Mouse (Mus musculus) heart, postnatal 0 days (tissue): Measurements from ENCODE around the gene Pcsk6. TPM values are rescaled to one million over a fixed set of nuclear protein-coding genes. Genes with fewer than 3 reads are reported as not detected.

Experiments used
- ATAC-seq: fragments of 200-750 bp; cut with Nextera tagmentation; 2 replicates; pipeline ENCODE4 v1.8.0; 2017; ENCODE audit warnings: low read depth, moderate number of reproducible peaks, moderate library complexity; ENCODE audit not compliant: insufficient read depth
- DNase-seq: peaks from one replicate; pipeline ENCODE4 v3.0.0-alpha.2; 2016; ENCODE audit warnings: low spot score
- H3K27ac ChIP-seq: fragments of 300-500 bp; sonication (generic); 2 replicates; pipeline ENCODE4 v1.5.1; 2014; ENCODE audit warnings: low read depth, mild to moderate bottlenecking
- H3K27me3 ChIP-seq: fragments of 300-500 bp; sonication (generic); 2 replicates; pipeline ENCODE4 v1.6.1; 2014; ENCODE audit warnings: low read length, mixed read lengths; ENCODE audit not compliant: control insufficient read depth, insufficient read depth
- H3K36me3 ChIP-seq: fragments of 300-500 bp; sonication (generic); replicated peaks from 2 replicates; pipeline ENCODE4 v1.6.1; 2014; ENCODE audit warnings: low read length, mixed read lengths; ENCODE audit not compliant: control insufficient read depth, insufficient read depth
- H3K4me1 ChIP-seq: fragments of 300-500 bp; sonication (generic); 2 replicates; pipeline ENCODE4 v1.6.1; 2014; ENCODE audit warnings: antibody characterized with exemption; ENCODE audit not compliant: control insufficient read depth, insufficient read depth
- H3K4me2 ChIP-seq: fragments of 300-500 bp; sonication (generic); 2 replicates; pipeline ENCODE4 v1.6.1; 2014; ENCODE audit warnings: low read depth, mild to moderate bottlenecking, low read length, moderate library complexity
- H3K4me3 ChIP-seq: fragments of 300-500 bp; sonication (generic); 2 replicates; pipeline ENCODE4 v1.5.1; 2014; ENCODE audit warnings: low read depth, low read length
- H3K9ac ChIP-seq: fragments of 300-500 bp; sonication (generic); replicated peaks from 2 replicates; pipeline ENCODE4 v1.6.1; 2014; ENCODE audit warnings: low read depth, low read length, mixed read lengths
- H3K9me3 ChIP-seq: fragments of 300-500 bp; sonication (generic); replicated peaks from 2 replicates; pipeline ENCODE4 v1.6.1; 2016; ENCODE audit warnings: low read length; ENCODE audit not compliant: control insufficient read depth
- CTCF ChIP-seq: IDR thresholded peaks from 2 replicates; pipeline ENCODE4 v1.5.1; 2016; ENCODE audit warnings: antibody characterized with exemption, control low read depth, low read depth
- EP300 ChIP-seq: IDR thresholded peaks from 2 replicates; pipeline ENCODE4 v1.6.1; 2016; ENCODE audit warnings: antibody characterized with exemption, low read depth
- WGBS: fragments of 180-500 bp; shearing (Covaris S2); extraction: QIAGEN DNeasy Blood & Tissue Kit; methylation state at CpG from one replicate; pipeline ENCODE4 v1.1.7; 2014; 5-methylcytosine and 5-hydroxymethylcytosine counted together
- polyA plus RNA-seq: library from polyadenylated mRNA; unstranded; fragments of >200 nt; fragmentation: Nextera tagmentation; extraction: Ambion mirVana; gene quantifications from 2 replicates; pipeline ENCODE4 v1.2.1, GENCODE M21; 2015
- total RNA-seq: library from RNA; depleted of rRNA; stranded (reverse); fragments of >200 nt; gene quantifications from 2 replicates; pipeline ENCODE4 v1.2.3, GENCODE M21; 2014; ENCODE audit warnings: low replicate concordance

Pcsk6 gene
- total and polyA plus RNA-seq, 2 experiments from 2014 or later: 1.7 to 8.1 TPM

DNA sequence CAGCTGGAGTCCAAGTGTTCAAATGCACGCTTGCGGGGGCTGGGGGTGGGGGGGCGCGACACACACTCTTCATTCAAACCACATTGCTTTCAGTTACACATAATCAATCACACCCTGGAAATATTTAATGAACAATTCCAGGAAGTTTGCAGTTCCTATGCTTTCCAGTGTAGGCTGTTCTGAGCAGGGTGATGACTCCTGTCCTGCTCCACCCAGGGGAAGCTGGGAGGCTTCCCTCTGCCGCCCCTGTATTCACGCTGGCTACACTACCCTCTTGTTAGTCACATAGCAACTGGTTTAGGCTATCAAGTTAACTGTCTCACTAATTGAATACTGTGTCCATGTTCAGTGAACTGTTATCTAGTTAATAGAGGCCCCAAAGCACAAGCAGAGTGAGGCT lies 149.0 kb downstream of the Pcsk6 start:
- TF ChIP-seq CTCF: no peak
- no peak for TF ChIP-seq EP300
- WGBS: 75% methylated on average over 6 of the region's 6 CpGs
- no peak for ATAC-seq

DNA sequence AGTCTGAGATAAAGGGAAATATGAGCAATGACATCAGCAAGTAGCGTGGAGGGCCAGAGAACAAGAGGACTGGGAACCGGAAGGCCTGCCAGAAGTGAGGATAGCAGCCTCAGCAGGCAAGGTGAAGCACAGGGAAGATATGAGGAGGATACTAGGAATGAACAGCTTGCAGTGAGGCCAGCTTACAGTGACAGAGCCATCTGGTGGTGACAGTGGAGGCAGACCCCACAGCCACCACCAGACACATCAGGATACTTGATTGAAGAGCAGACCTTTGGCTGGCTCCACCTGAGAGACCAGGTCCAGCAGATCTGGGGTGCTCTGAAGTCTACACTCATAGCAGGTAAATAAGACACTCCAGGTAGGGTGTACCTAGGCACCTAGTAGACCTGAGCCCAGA lies 166.2 kb downstream of the Pcsk6 start:
- DNase-seq (peak; percentile 8), ATAC-seq (no peak)
- Histone ChIP-seq H3K27me3 (no peaks in the 10 kb centered on the region), H3K9ac (no peak overlapping the region), H3K4me1 (no peaks in the 10 kb centered on the region), H3K4me2 (no peak overlapping the region), H3K4me3 (no peak overlapping the region), H3K27ac (no peak overlapping the region), H3K9me3 (no peaks in the 10 kb centered on the region), H3K36me3 (no peaks in the 10 kb centered on the region)
- TF ChIP-seq EP300 (no peak), CTCF (peak; percentile 66)
- 73% methylated on average over 2 of the region's 2 CpGs for WGBS

More for the DNA sequence above, 149.0 kb downstream of the Pcsk6 start:
- H3K4me1 ChIP-seq: no peaks in the 10 kb centered on the region
- H3K4me2 ChIP-seq: no peak overlapping the region
- DNase-seq: no peak
- H3K36me3 ChIP-seq: no peaks in the 10 kb centered on the region
- H3K4me3 ChIP-seq: no peak overlapping the region
- H3K9ac ChIP-seq: no peak overlapping the region
- H3K27ac ChIP-seq: no peak overlapping the region
- no peaks in the 10 kb centered on the region for H3K27me3 ChIP-seq
- no peaks in the 10 kb centered on the region for H3K9me3 ChIP-seq

DNA sequence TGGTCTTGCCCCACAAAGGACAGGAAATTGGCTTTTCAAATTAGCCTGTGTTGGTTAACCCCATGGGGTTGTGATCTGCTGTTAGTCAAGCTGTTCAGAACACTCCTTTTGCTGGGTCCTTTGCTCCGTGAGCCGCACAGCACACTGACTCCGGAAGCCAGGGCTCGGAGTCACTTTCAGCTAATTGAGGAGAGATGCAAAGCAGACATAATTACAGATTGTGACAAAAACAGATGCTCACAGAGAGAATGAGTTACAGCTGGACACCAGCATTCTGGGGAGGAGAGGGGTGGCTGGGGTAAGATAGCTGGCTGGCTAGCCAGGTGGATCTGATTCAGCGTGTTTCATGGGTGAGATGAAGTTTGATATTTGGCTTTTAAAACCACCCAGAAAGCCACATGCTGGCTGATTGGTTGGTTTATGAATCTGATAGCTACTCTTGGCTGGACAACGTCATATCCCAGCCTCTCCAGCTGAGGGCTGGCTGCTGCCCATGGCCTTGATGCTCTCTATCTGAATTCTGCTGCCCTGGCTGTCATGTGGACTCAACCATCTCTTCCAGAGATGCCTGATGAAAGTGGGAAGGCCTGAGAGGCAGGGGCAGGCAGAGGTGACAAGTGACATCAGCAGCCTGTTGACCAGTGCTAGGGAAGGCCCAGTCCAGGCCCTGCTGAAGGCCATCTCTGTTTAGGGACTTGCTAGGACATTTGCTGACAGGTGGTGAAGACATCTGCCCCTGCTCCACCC lies 167.4 kb downstream of the Pcsk6 start:
- no peak overlapping the region for H3K27ac ChIP-seq
- no peaks in the 10 kb centered on the region for H3K9me3 ChIP-seq
- 60% methylated on average over 6 of the region's 6 CpGs for WGBS
- H3K36me3 ChIP-seq: no peaks in the 10 kb centered on the region
- TF ChIP-seq EP300 (no peak), CTCF (no peak)
- ATAC-seq (no peak), DNase-seq (no peak)
- no peak overlapping the region for H3K9ac ChIP-seq
- no peaks in the 10 kb centered on the region for H3K27me3 ChIP-seq
- no peaks in the 10 kb centered on the region for H3K4me1 ChIP-seq
- H3K4me3 ChIP-seq: no peak overlapping the region
- no peak overlapping the region for H3K4me2 ChIP-seq

DNA sequence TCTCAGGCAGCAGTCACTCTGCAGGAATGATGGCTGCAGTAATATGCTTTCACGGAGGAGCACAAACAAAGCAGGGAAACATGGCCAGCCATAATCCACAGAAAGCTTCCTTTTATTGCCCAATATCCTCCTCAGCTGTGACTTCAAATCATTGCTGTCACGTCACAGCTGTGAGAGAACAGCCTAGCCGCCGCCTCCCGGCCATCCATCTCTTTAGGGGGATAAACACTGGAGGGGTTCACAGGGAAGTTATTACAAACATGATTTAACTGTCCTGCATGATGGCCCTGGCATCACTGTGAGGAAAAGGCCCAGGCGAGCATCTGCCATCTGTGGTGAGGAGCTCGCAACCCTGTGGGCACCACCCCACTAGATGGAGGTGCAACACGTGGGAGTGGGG lies 175.3 kb downstream of the Pcsk6 start:
- Histone ChIP-seq H3K9me3 (no peaks in the 10 kb centered on the region), H3K27me3 (no peaks in the 10 kb centered on the region), H3K27ac (no peak overlapping the region), H3K9ac (no peak overlapping the region), H3K36me3 (no peaks in the 10 kb centered on the region), H3K4me1 (no peaks in the 10 kb centered on the region), H3K4me3 (no peak overlapping the region), H3K4me2 (no peak overlapping the region)
- 70% methylated on average over 8 of the region's 8 CpGs for WGBS
- TF ChIP-seq CTCF: no peak
- TF ChIP-seq EP300: no peak
- DNase-seq (no peak), ATAC-seq (no peak)

DNA sequence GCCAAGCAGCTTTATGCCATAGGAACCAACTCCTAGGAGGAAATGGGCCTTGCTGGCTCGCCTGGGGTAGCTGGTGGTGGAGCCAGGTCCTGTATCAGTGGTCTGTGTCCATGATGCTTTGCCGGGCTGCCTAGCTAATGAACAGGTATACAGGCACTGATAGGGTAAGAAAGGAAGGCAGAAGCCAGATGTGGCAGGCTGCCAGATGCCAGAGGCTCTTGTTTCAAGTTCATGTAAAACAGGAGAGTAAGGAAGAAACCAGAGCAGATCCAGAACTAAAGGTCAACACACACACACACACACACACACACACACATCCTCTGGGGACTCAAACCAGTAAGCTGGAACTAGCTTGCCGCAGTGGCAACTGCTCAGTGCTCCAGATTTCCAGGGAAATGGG lies 176.7 kb downstream of the Pcsk6 start:
- WGBS: 50% methylated on average over 3 of the region's 3 CpGs
- ATAC-seq (no peak), DNase-seq (no peak)
- no peak for TF ChIP-seq CTCF
- no peak for TF ChIP-seq EP300
- Histone ChIP-seq H3K27me3 (no peaks in the 10 kb centered on the region), H3K4me2 (no peak overlapping the region), H3K27ac (no peak overlapping the region), H3K9me3 (no peaks in the 10 kb centered on the region), H3K9ac (no peak overlapping the region), H3K36me3 (no peaks in the 10 kb centered on the region), H3K4me1 (no peaks in the 10 kb centered on the region), H3K4me3 (no peak overlapping the region)

DNA sequence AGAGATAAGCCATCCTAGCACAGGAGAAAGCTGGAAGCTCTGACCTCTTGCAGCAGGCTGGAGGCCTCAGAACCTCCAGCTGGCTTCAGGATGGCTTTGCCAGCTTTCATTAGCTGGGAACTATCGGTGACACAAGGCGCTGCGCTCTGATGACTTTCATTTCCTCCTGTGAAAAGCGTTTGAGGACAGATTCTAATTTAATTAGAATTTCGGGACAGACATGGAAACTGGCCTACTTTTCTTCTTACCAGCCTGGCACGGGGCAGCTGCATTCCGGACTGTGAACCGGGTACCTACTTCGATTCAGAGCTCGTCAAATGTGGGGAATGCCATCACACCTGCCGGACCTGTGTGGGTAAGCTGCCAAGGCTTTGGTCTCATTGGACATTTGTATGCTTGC lies 177.2 kb downstream of the Pcsk6 start:
- H3K4me1 ChIP-seq: no peaks in the 10 kb centered on the region
- TF ChIP-seq EP300 (no peak), CTCF (no peak)
- DNase-seq (no peak), ATAC-seq (no peak)
- H3K4me2 ChIP-seq: no peak overlapping the region
- no peak overlapping the region for H3K9ac ChIP-seq
- no peak overlapping the region for H3K27ac ChIP-seq
- H3K4me3 ChIP-seq: no peak overlapping the region
- 78% methylated on average over 11 of the region's 11 CpGs for WGBS
- H3K9me3 ChIP-seq: no peaks in the 10 kb centered on the region
- H3K36me3 ChIP-seq: no peaks in the 10 kb centered on the region
- no peaks in the 10 kb centered on the region for H3K27me3 ChIP-seq
